Mouse (Mus musculus) adrenal gland, postnatal 36 days (tissue): ENCODE data around the gene Pdia3. TPM values are rescaled to one million over a fixed set of nuclear protein-coding genes. Genes with fewer than 3 reads are reported as not detected.
"Not testable (repeated sequence)": the region's sequence is repeated elsewhere in the genome, so short reads cannot be mapped to it uniquely, and the experiment has no call there.

ENCODE experiments used
- DNase-seq, 2 experiments: peaks; one replicate each; pipeline ENCODE4 v3.0.0; 2021; ENCODE audit warnings: mixed read lengths in 1 of 2
- microRNA-seq: library from miRNA; unstranded; fragments of <30 nt; microRNA quantifications from one replicate; pipeline ENCODE4 v1.2.0, GENCODE M21; 2021
- total RNA-seq, 2 experiments: library from RNA; stranded (reverse); gene quantifications; 2 replicates each; pipeline ENCODE4 v1.2.3; 2021

The Pdia3 gene
- total RNA-seq, 2 experiments from 2014 or later, result 412 to 415 TPM

- DNase-seq, result no peak
Measured at GRCm38 (mm10) chr2:121477491-121478266, 64.1 kb downstream of the Pdia3 start.

- DNase-seq, result peak; percentile 20 to 61
Measured at GRCm38 (mm10) chr2:121480498-121480897, 66.9 kb downstream of the Pdia3 start.

GRCm38 (mm10) chr2:121480916-121481315 lies 67.3 kb downstream of the Pdia3 start:
- DNase-seq, result not testable (repeated sequence)

GRCm38 (mm10) chr2:121483576-121483975 lies 70.0 kb downstream of the Pdia3 start:
- DNase-seq, result no peak

GRCm38 (mm10) chr2:121484403-121484802 lies 70.8 kb downstream of the Pdia3 start:
- not testable (repeated sequence) for DNase-seq

Small RNAs within 50 kb of the gene (microRNA-seq; reads per million reads assigned to microRNA genes)
- gene Gm22953, result not detected

Other genes with a start within 250 kb of the Pdia3 start
- gene Tubgcp4, start 243.1 kb upstream of the Pdia3 start, total RNA-seq, result 10 to 100 TPM; 36.6 to 44.3 TPM
- gene Zscan29, start 242.7 kb upstream of the Pdia3 start, total RNA-seq, result 10 to 100 TPM; 15.1 to 18.2 TPM
- 10 to 100 TPM; 59.0 to 73.9 TPM for gene Trp53bp1, start 142.4 kb upstream of the Pdia3 start, total RNA-seq
- 1 to 10 TPM; 6.0 to 7.0 TPM for gene Map1a, start 124.2 kb upstream of the Pdia3 start, total RNA-seq
- gene Ppip5k1, start 58.4 kb upstream of the Pdia3 start, total RNA-seq, result 10 to 100 TPM; 49.5 to 50.3 TPM
- gene Ckmt1, start 56.1 kb upstream of the Pdia3 start, total RNA-seq, result 1 to 10 TPM; 5.8 to 6.6 TPM
- under 1 TPM; 0.10 to 0.76 TPM for gene Strc, start 26.6 kb upstream of the Pdia3 start, total RNA-seq
- gene Catsper2, start within 50 bp of the Pdia3 start, total RNA-seq, result 1 to 10 TPM; 1.9 to 2.9 TPM
- gene Ell3, start 30.5 kb downstream of the Pdia3 start, total RNA-seq, result under 1 TPM; 0.17 to 0.36 TPM
- gene Serf2, start 35.4 kb downstream of the Pdia3 start, total RNA-seq, result 100 to 1,000 TPM; 333 to 337 TPM
- 10 to 100 TPM; 33.0 to 34.7 TPM for gene Hypk, start 39.5 kb downstream of the Pdia3 start, total RNA-seq
- gene Serinc4, start 43.0 kb downstream of the Pdia3 start, total RNA-seq, result under 1 TPM in 1 of 2 experiments, not detected in 1; 0.20 TPM
- 10 to 100 TPM; 37.8 to 39.9 TPM for gene Mfap1b, start 60.3 kb downstream of the Pdia3 start, total RNA-seq
- 10 to 100 TPM; 32.0 to 33.1 TPM for gene Mfap1a, start 92.9 kb downstream of the Pdia3 start, total RNA-seq
- 1 to 10 TPM; 3.4 to 3.7 TPM for gene Wdr76, start 92.9 kb downstream of the Pdia3 start, total RNA-seq